Mouse (Mus musculus): ENCODE data around the gene 4931406P16Rik.

The 4931406P16Rik gene

GRCm38 (mm10) chr7:34246870-34247499 is 66.4 kb downstream of the 4931406P16Rik start:
- DNase-seq (ENCODE audit: low spot score), result no peak

GRCm38 (mm10) chr7:34242176-34242575 is 71.2 kb downstream of the 4931406P16Rik start:
- no peak for DNase-seq (ENCODE audit: low spot score)

- DNase-seq (ENCODE audit: low spot score), result no peak
Measured at GRCm38 (mm10) chr7:34238086-34238485, 75.3 kb downstream of the 4931406P16Rik start.

- DNase-seq (ENCODE audit: low spot score), result no peak
Measured at GRCm38 (mm10) chr7:34235602-34236001, 77.7 kb downstream of the 4931406P16Rik start.

- peak; percentile 41 for DNase-seq (ENCODE audit: low spot score)
Measured at GRCm38 (mm10) chr7:34234610-34235561, 78.5 kb downstream of the 4931406P16Rik start.

GRCm38 (mm10) chr7:34233909-34234609 is 79.3 kb downstream of the 4931406P16Rik start:
- peak; percentile 92 for DNase-seq (ENCODE audit: low spot score)

- no peak for DNase-seq (ENCODE audit: low spot score)
Measured at GRCm38 (mm10) chr7:34232785-34233725, 80.3 kb downstream of the 4931406P16Rik start.

GRCm38 (mm10) chr7:34230116-34230515 is 83.2 kb downstream of the 4931406P16Rik start, which contains the start of gene Gpi1:
Gpi1 (minus strand) TSS chr7:34230336.
- DNase-seq (ENCODE audit: low spot score), result peak; percentile 82

GRCm38 (mm10) chr7:34229691-34230111 is 83.7 kb downstream of the 4931406P16Rik start:
- peak; percentile 35 for DNase-seq (ENCODE audit: low spot score)

GRCm38 (mm10) chr7:34229153-34229552 is 84.2 kb downstream of the 4931406P16Rik start:
- DNase-seq (ENCODE audit: low spot score), result no peak

GRCm38 (mm10) chr7:34228641-34229040 is 84.7 kb downstream of the 4931406P16Rik start:
- DNase-seq (ENCODE audit: low spot score), result peak; percentile 62

GRCm38 (mm10) chr7:34226846-34227245 is 86.5 kb downstream of the 4931406P16Rik start:
- DNase-seq (ENCODE audit: low spot score), result no peak

- DNase-seq (ENCODE audit: low spot score), result no peak
Measured at GRCm38 (mm10) chr7:34226086-34226485, 87.3 kb downstream of the 4931406P16Rik start.

- no peak for DNase-seq (ENCODE audit: low spot score)
Measured at GRCm38 (mm10) chr7:34224308-34224707, 89.0 kb downstream of the 4931406P16Rik start.

GRCm38 (mm10) chr7:34222340-34222739 is 91.0 kb downstream of the 4931406P16Rik start:
- no peak for DNase-seq (ENCODE audit: low spot score)

- no peak for DNase-seq (ENCODE audit: low spot score)
Measured at GRCm38 (mm10) chr7:34221594-34222250, 91.6 kb downstream of the 4931406P16Rik start.

- DNase-seq (ENCODE audit: low spot score), result no peak
Measured at GRCm38 (mm10) chr7:34218496-34218895, 94.9 kb downstream of the 4931406P16Rik start.

GRCm38 (mm10) chr7:34216474-34216873 is 96.9 kb downstream of the 4931406P16Rik start:
- DNase-seq (ENCODE audit: low spot score), result no peak

- no peak for DNase-seq (ENCODE audit: low spot score)
Measured at GRCm38 (mm10) chr7:34215481-34215880, 97.9 kb downstream of the 4931406P16Rik start.

GRCm38 (mm10) chr7:34214644-34215043 is 98.7 kb downstream of the 4931406P16Rik start:
- no peak for DNase-seq (ENCODE audit: low spot score)

GRCm38 (mm10) chr7:34213281-34213680 is 100.1 kb downstream of the 4931406P16Rik start:
- DNase-seq (ENCODE audit: low spot score), result no peak
